Comparison of ENCODE assay signal across 8 mouse cellular contexts in genomic region chr7:137438179-137438550, GRCm38 (mm10). TPM values are rescaled to one million over a fixed set of nuclear protein-coding genes. Genes with fewer than 3 reads are reported as not detected.
A peak's percentile ranks its signal among the peaks of the same experiment; 100 is the strongest.
DNase-seq lines count a peak whose midpoint lies in the region; ATAC-seq and TF ChIP-seq lines count a peak whose summit lies in the region.

No protein-coding gene starts in this region.

- no peak for DNase-seq in heart, postnatal 4 days
- peak; percentile 60 for DNase-seq in MEL (ENCODE audit: low read depth, low spot score)
- DNase-seq in forebrain, embryonic 10.5 days (ENCODE audit: extremely low spot score, low spot score), result no peak
- no peak for DNase-seq in intestine, embryonic 14.5 days (ENCODE audit: low spot score)
- no peak for DNase-seq in gastrocnemius, postnatal 25 days

- no peaks in the 10 kb centered on the region for H3K27me3 ChIP-seq in heart, embryonic 11.5 days (ENCODE audit: control insufficient read depth, insufficient read depth, low read length)
- no peaks in the 10 kb centered on the region for H3K27me3 ChIP-seq in MEL (ENCODE audit: control insufficient read depth in 1 of 2, insufficient read depth in 2 of 2, low read length in 2 of 2)
- H3K27me3 ChIP-seq in forebrain, embryonic 10.5 days (ENCODE audit: poor library complexity, severe bottlenecking), result 0 out of 2 replicates have a peak, but pooled peaks cover 2% of the 10 kb centered on the region
- H3K27me3 ChIP-seq in intestine, embryonic 14.5 days (replicated peaks; ENCODE audit: control insufficient read depth, insufficient read depth, low read length), result no peaks in the 10 kb centered on the region
- no peaks in the 10 kb centered on the region for H3K27me3 ChIP-seq in liver, embryonic 15.5 days
- H3K27me3 ChIP-seq in small intestine, adult 2 months (ENCODE audit: control insufficient read depth, insufficient read depth, low read length), result no peaks in the 10 kb centered on the region

- H3K9ac ChIP-seq in heart, embryonic 11.5 days (ENCODE audit: low read depth, low read length), result peak overlapping the region; percentile 88
- peak overlapping the region; percentile 100 for H3K9ac ChIP-seq in MEL (ENCODE audit: control insufficient read depth, low read depth, low read length, poor library complexity, severe bottlenecking)
- H3K9ac ChIP-seq in intestine, embryonic 14.5 days (ENCODE audit: low read length), result peak overlapping the region; percentile 68
- peak overlapping the region; percentile 81 for H3K9ac ChIP-seq in liver, embryonic 15.5 days

- no peak for TF ChIP-seq RAD21 in MEL (IDR thresholded peaks at IDR 0.05; ENCODE audit: low read depth, low read length)

- no peaks in the 10 kb centered on the region for H3K36me3 ChIP-seq in heart, embryonic 11.5 days (ENCODE audit: control insufficient read depth, insufficient read depth, low read length)
- peaks cover 0 to 11% of the 10 kb centered on the region in 2 experiments; a peak in 3 of 4 replicates for H3K36me3 ChIP-seq in MEL (ENCODE audit: control insufficient read depth in 1 of 2, insufficient read depth in 2 of 2, low read length in 2 of 2)
- H3K36me3 ChIP-seq in forebrain, embryonic 10.5 days (replicated peaks), result peaks cover 22% of the 10 kb centered on the region
- H3K36me3 ChIP-seq in intestine, embryonic 14.5 days (ENCODE audit: control insufficient read depth, insufficient read depth, low read length), result no peaks in the 10 kb centered on the region
- no peaks in the 10 kb centered on the region for H3K36me3 ChIP-seq in liver, embryonic 15.5 days (replicated peaks)
- H3K36me3 ChIP-seq in small intestine, adult 2 months (ENCODE audit: control insufficient read depth, insufficient read depth, low read length), result no peaks in the 10 kb centered on the region

- peak overlapping the region; percentile 90 for H3K4me2 ChIP-seq in heart, embryonic 11.5 days
- H3K4me2 ChIP-seq in intestine, embryonic 14.5 days (ENCODE audit: low read length), result peak overlapping the region; percentile 80
- peak overlapping the region; percentile 86 for H3K4me2 ChIP-seq in liver, embryonic 15.5 days

- no peaks in the 10 kb centered on the region for H3K9me3 ChIP-seq in heart, embryonic 11.5 days (replicated peaks; ENCODE audit: control insufficient read depth, low read length)
- H3K9me3 ChIP-seq in MEL (replicated peaks; ENCODE audit: insufficient read depth, low read length), result no peaks in the 10 kb centered on the region
- H3K9me3 ChIP-seq in forebrain, embryonic 10.5 days, result no peaks in the 10 kb centered on the region
- no peaks in the 10 kb centered on the region for H3K9me3 ChIP-seq in intestine, embryonic 14.5 days (ENCODE audit: control insufficient read depth, low read length)
- H3K9me3 ChIP-seq in liver, embryonic 15.5 days (replicated peaks), result no peaks in the 10 kb centered on the region

- H3K4me3 ChIP-seq in heart, embryonic 11.5 days (ENCODE audit: low read depth, low read length), result peak overlapping the region; percentile 81
- H3K4me3 ChIP-seq in MEL (ENCODE audit: control insufficient read depth in 1 of 2, insufficient read depth in 1 of 2, low read depth in 2 of 2, low read length in 2 of 2), result peak overlapping the region; percentile 89 to 99
- H3K4me3 ChIP-seq in forebrain, embryonic 10.5 days, result peak overlapping the region; percentile 98
- H3K4me3 ChIP-seq in intestine, embryonic 14.5 days (ENCODE audit: low read depth, low read length), result peak overlapping the region; percentile 78
- peak overlapping the region; percentile 87 for H3K4me3 ChIP-seq in liver, embryonic 15.5 days (replicated peaks)
- peak overlapping the region; percentile 86 for H3K4me3 ChIP-seq in small intestine, adult 2 months (ENCODE audit: low read depth, low read length)

- ATAC-seq in heart, embryonic 11.5 days (replicated peaks; ENCODE audit: insufficient number of reproducible peaks, low FRiP score, low TSS enrichment), result no peak
- peak; percentile 60; the same call in 1 of the 2 replicates for ATAC-seq in intestine, embryonic 14.5 days (replicated peaks; ENCODE audit: low FRiP score, low TSS enrichment, low read depth)
- no peak for ATAC-seq in liver, embryonic 15.5 days (ENCODE audit: insufficient read depth)

- H3K27ac ChIP-seq in heart, embryonic 11.5 days (ENCODE audit: low read depth, low read length), result peak overlapping the region; percentile 82
- peak overlapping the region; percentile 60 for H3K27ac ChIP-seq in MEL (ENCODE audit: control insufficient read depth, low read depth, low read length)
- H3K27ac ChIP-seq in forebrain, embryonic 10.5 days, result peak overlapping the region; percentile 97
- peak overlapping the region; percentile 70 for H3K27ac ChIP-seq in intestine, embryonic 14.5 days (ENCODE audit: low read depth)
- peak overlapping the region; percentile 70 for H3K27ac ChIP-seq in liver, embryonic 15.5 days (replicated peaks)
- no peak overlapping the region for H3K27ac ChIP-seq in small intestine, adult 2 months (ENCODE audit: insufficient read depth, low read depth, low read length)

- no peak for TF ChIP-seq CTCF in MEL (IDR thresholded peaks at IDR 0.05 in 2 of 3, conservative IDR thresholded peaks at IDR 0.05 in 1 of 3; ENCODE audit: control insufficient read depth in 1 of 3, insufficient read depth in 1 of 3, low read depth in 2 of 3, low read length in 3 of 3, poor library complexity in 1 of 3, severe bottlenecking in 1 of 3)
- no peak for TF ChIP-seq CTCF in small intestine, adult 2 months (IDR thresholded peaks at IDR 0.05; ENCODE audit: extremely low read depth, insufficient read length, insufficient replicate concordance, low read depth, low read length)

- H3K4me1 ChIP-seq in heart, embryonic 11.5 days (ENCODE audit: control insufficient read depth, insufficient read depth, low read length), result peaks cover 6% of the 10 kb centered on the region; the same call in 1 of the 2 replicates
- H3K4me1 ChIP-seq in MEL (ENCODE audit: control insufficient read depth in 1 of 2, insufficient read depth in 2 of 2, low read length in 2 of 2), result peaks cover 0 to 5% of the 10 kb centered on the region in 2 experiments
- peaks cover 22% of the 10 kb centered on the region for H3K4me1 ChIP-seq in forebrain, embryonic 10.5 days
- H3K4me1 ChIP-seq in intestine, embryonic 14.5 days (replicated peaks; ENCODE audit: control insufficient read depth, insufficient read depth, low read length), result peaks cover 16% of the 10 kb centered on the region
- H3K4me1 ChIP-seq in liver, embryonic 15.5 days (replicated peaks), result peaks cover 42% of the 10 kb centered on the region
- H3K4me1 ChIP-seq in small intestine, adult 2 months (ENCODE audit: control insufficient read depth, insufficient read depth, insufficient read length, low read length), result no peaks in the 10 kb centered on the region; the same call in 1 of the 2 replicates

- WGBS in heart, embryonic 11.5 days (ENCODE audit: insufficient replicate concordance), result 4% methylated on average over 7 of the region's 7 CpGs
- WGBS in forebrain, embryonic 10.5 days, result 6% methylated on average over 7 of the region's 7 CpGs
- WGBS in intestine, embryonic 14.5 days, result 5% methylated on average over 7 of the region's 7 CpGs
- WGBS in liver, embryonic 15.5 days (ENCODE audit: insufficient replicate concordance), result 5% methylated on average over 7 of the region's 7 CpGs
- WGBS in small intestine, adult 2 months, result 3% methylated on average over 7 of the region's 7 CpGs

- H3K79me2 ChIP-seq in MEL (ENCODE audit: control insufficient read depth, insufficient read depth, low read length, poor library complexity), result peaks cover 50% of the 10 kb centered on the region

- no peak for TF ChIP-seq EP300 in MEL (IDR thresholded peaks at IDR 0.05; ENCODE audit: low read depth in 1 of 2, low read length in 2 of 2)

- TF ChIP-seq POLR2A in MEL (IDR thresholded peaks at IDR 0.05; ENCODE audit: control insufficient read depth in 1 of 2, insufficient read depth in 1 of 2, low read depth in 1 of 2, low read length in 2 of 2, poor library complexity in 1 of 2), result no peak
- no peak for TF ChIP-seq POLR2A in small intestine, adult 2 months (IDR thresholded peaks at IDR 0.05; ENCODE audit: low read depth, low read length)

TF ChIP-seq in MEL, 35 proteins besides CTCF, POLR2A, EP300 and RAD21 (continues in another document):
- no peak for TF ChIP-seq SMC3 (IDR thresholded peaks at IDR 0.05; ENCODE audit: low read depth, low read length)
- no peak; the same call in 1 of the 2 replicates for TF ChIP-seq SIN3A (IDR thresholded peaks at IDR 0.05; ENCODE audit: low read length)
- no peak for TF ChIP-seq UBTF (IDR thresholded peaks at IDR 0.05; ENCODE audit: borderline replicate concordance, insufficient read depth, low read depth, low read length)
- TF ChIP-seq ZMIZ1 (IDR thresholded peaks at IDR 0.05; ENCODE audit: low read depth, low read length), result no peak
- TF ChIP-seq USF1 (IDR thresholded peaks at IDR 0.05; ENCODE audit: low read depth, low read length), result no peak
- TF ChIP-seq POLR2AphosphoS5 (IDR thresholded peaks at IDR 0.05; ENCODE audit: borderline replicate concordance, low read depth, low read length), result no peak
- no peak for TF ChIP-seq ZKSCAN1 (IDR thresholded peaks at IDR 0.05; ENCODE audit: low read depth, low read length)

RNA-seq across cellular contexts. Expression of gene Glrx3, which starts 0.8 kb away (rescaled TPM):
- 202 and 211 TPM in 2 replicates for polyA plus RNA-seq in heart, embryonic 11.5 days (2014; fragmentation: Nextera tagmentation; extraction: Ambion mirVana)
- 100 to 1,000 TPM; 122 to 128 TPM for total RNA-seq in heart, postnatal 4 days (2021)
- total RNA-seq in MEL (2012; rRNA removed), result 174 and 175 TPM in 2 replicates
- 100 to 1,000 TPM; 279 to 290 TPM for polyA plus RNA-seq in MEL (2012; ENCODE audit: insufficient read depth in 1 of 2, insufficient read length in 2 of 2, low read depth in 1 of 2, low replicate concordance in 2 of 2, missing spikeins in 1 of 2)
- 301 and 302 TPM in 2 replicates for polyA plus RNA-seq in forebrain, embryonic 10.5 days (2016; fragmentation: Nextera tagmentation; extraction: Ambion mirVana)
- polyA plus RNA-seq in intestine, embryonic 14.5 days (2014; fragmentation: Nextera tagmentation; extraction: Ambion mirVana), result 266 and 285 TPM in 2 replicates
- 69.2 and 69.3 TPM in 2 replicates for polyA plus RNA-seq in liver, embryonic 15.5 days (2015; fragmentation: Nextera tagmentation; extraction: Ambion mirVana)
- 7.4 and 24.5 TPM in 2 replicates for polyA plus RNA-seq in small intestine, adult 2 months (2012; rRNA removed)
- total RNA-seq in gastrocnemius, postnatal 25 days (2021), result 100 to 1,000 TPM in 1 of 2 experiments, 10 to 100 TPM in 1; 99.3 to 111 TPM

RNA-seq across cellular contexts. Expression of gene 9430038I01Rik, which starts 27.6 kb away (rescaled TPM):
- 17.4 TPM in 2 replicates for polyA plus RNA-seq in heart, embryonic 11.5 days (2014; fragmentation: Nextera tagmentation; extraction: Ambion mirVana)
- total RNA-seq in heart, postnatal 4 days (2021), result 10 to 100 TPM in 1 of 2 experiments, 1 to 10 TPM in 1; 9.2 to 11.3 TPM
- total RNA-seq in MEL (2012; rRNA removed), result 14.3 and 19.0 TPM in 2 replicates
- polyA plus RNA-seq in MEL (2012; ENCODE audit: insufficient read depth in 1 of 2, insufficient read length in 2 of 2, low read depth in 1 of 2, low replicate concordance in 2 of 2, missing spikeins in 1 of 2), result 10 to 100 TPM in 1 of 2 experiments, not detected in 1; 24.5 TPM
- polyA plus RNA-seq in forebrain, embryonic 10.5 days (2016; fragmentation: Nextera tagmentation; extraction: Ambion mirVana), result 20.4 and 23.0 TPM in 2 replicates
- polyA plus RNA-seq in intestine, embryonic 14.5 days (2014; fragmentation: Nextera tagmentation; extraction: Ambion mirVana), result 30.5 and 30.6 TPM in 2 replicates
- polyA plus RNA-seq in liver, embryonic 15.5 days (2015; fragmentation: Nextera tagmentation; extraction: Ambion mirVana), result 6.3 and 6.8 TPM in 2 replicates
- polyA plus RNA-seq in small intestine, adult 2 months (2012; rRNA removed), result 18.0 and 39.5 TPM in 2 replicates
- 1 to 10 TPM; 2.7 to 3.9 TPM for total RNA-seq in gastrocnemius, postnatal 25 days (2021)
